Mouse (Mus musculus): ENCODE measurements around the gene BC049352. TPM values are rescaled to one million over a fixed set of nuclear protein-coding genes. Genes with fewer than 3 reads are reported as not detected.

BC049352 gene
- total and polyA plus RNA-seq, 3 experiments = not detected

GRCm38 (mm10) chr9:45188570-45189563 is 7.1 kb downstream of the BC049352 start:
- Histone ChIP-seq H3K27ac (ENCODE audit: control insufficient read depth, low read depth, low read length) (no peak overlapping the region), H3K27me3 (ENCODE audit: control insufficient read depth in 1 of 2, insufficient read depth in 2 of 2, low read length in 2 of 2) (peaks cover 18 to 25% of the 10 kb centered on the region in 2 experiments), H3K9ac (ENCODE audit: control insufficient read depth, low read depth, low read length, poor library complexity, severe bottlenecking) (no peak overlapping the region), H3K79me2 (ENCODE audit: control insufficient read depth, insufficient read depth, low read length, poor library complexity) (no peaks in the 10 kb centered on the region), H3K9me3 (replicated peaks; ENCODE audit: insufficient read depth, low read length) (no peaks in the 10 kb centered on the region), H3K4me1 (ENCODE audit: control insufficient read depth in 1 of 2, insufficient read depth in 2 of 2, low read length in 2 of 2) (no peaks in the 10 kb centered on the region), H3K4me3 (ENCODE audit: control insufficient read depth in 1 of 2, insufficient read depth in 1 of 2, low read depth in 2 of 2, low read length in 2 of 2) (no peak overlapping the region), H3K36me3 (ENCODE audit: control insufficient read depth in 1 of 2, insufficient read depth in 2 of 2, low read length in 2 of 2) (no peaks in the 10 kb centered on the region)
- DNase-seq (ENCODE audit: low read depth, low spot score) = no peak
- no peak for TF ChIP-seq JUND (IDR thresholded peaks at IDR 0.05; ENCODE audit: low read depth, low read length)
- no peak for TF ChIP-seq BHLHE40 (IDR thresholded peaks at IDR 0.05; ENCODE audit: borderline replicate concordance, low read depth, low read length)
- no peak for TF ChIP-seq GATA1 (IDR thresholded peaks at IDR 0.05; ENCODE audit: low read depth, low read length)
- TF ChIP-seq NELFE (IDR thresholded peaks at IDR 0.05; ENCODE audit: low read depth, low read length) = no peak
- no peak for TF ChIP-seq NRF1 (IDR thresholded peaks at IDR 0.05; ENCODE audit: insufficient read depth, low read depth, low read length, poor library complexity, severe bottlenecking)
- TF ChIP-seq CTCF (IDR thresholded peaks at IDR 0.05 in 2 of 3, conservative IDR thresholded peaks at IDR 0.05 in 1 of 3; ENCODE audit: control insufficient read depth in 1 of 3, insufficient read depth in 1 of 3, low read depth in 2 of 3, low read length in 3 of 3, poor library complexity in 1 of 3, severe bottlenecking in 1 of 3) = no peak
- no peak for TF ChIP-seq GABPA (IDR thresholded peaks at IDR 0.05; ENCODE audit: low read depth, low read length)
- no peak for TF ChIP-seq USF2 (IDR thresholded peaks at IDR 0.05; ENCODE audit: borderline replicate concordance in 1 of 2, insufficient read depth in 1 of 2, low read depth in 1 of 2, low read length in 2 of 2)
- no peak for TF ChIP-seq ZMIZ1 (IDR thresholded peaks at IDR 0.05; ENCODE audit: low read depth, low read length)
- TF ChIP-seq MAZ (IDR thresholded peaks at IDR 0.05; ENCODE audit: low read depth, low read length) = no peak
- no peak for TF ChIP-seq MYB (IDR thresholded peaks at IDR 0.05; ENCODE audit: low read depth, low read length)
- no peak for TF ChIP-seq MEF2A (IDR thresholded peaks at IDR 0.05; ENCODE audit: extremely low read depth, insufficient replicate concordance, low read depth, low read length, poor library complexity, severe bottlenecking)
- no peak for TF ChIP-seq ETS1 (IDR thresholded peaks at IDR 0.05; ENCODE audit: low read depth, low read length)
- no peak for TF ChIP-seq SIN3A (IDR thresholded peaks at IDR 0.05; ENCODE audit: low read length)
- no peak for TF ChIP-seq MAFK (IDR thresholded peaks at IDR 0.05; ENCODE audit: borderline replicate concordance, low read depth, low read length)
- TF ChIP-seq ELF1 (IDR thresholded peaks at IDR 0.05; ENCODE audit: low read depth, low read length) = no peak
- no peak for TF ChIP-seq TCF12 (IDR thresholded peaks at IDR 0.05; ENCODE audit: low read depth, low read length)
- TF ChIP-seq POLR2AphosphoS2 (IDR thresholded peaks at IDR 0.05; ENCODE audit: low read length) = no peak
